Mouse (Mus musculus) small intestine, adult 2 months (tissue): ENCODE results near the gene Tnfrsf8. TPM values are rescaled to one million over a fixed set of nuclear protein-coding genes. Genes with fewer than 3 reads are reported as not detected.

Experiments
- H3K27ac ChIP-seq: fragments of 200-500 bp; 2 replicates; pipeline ENCODE4 v1.5.1; 2012; ENCODE audit warnings: low read depth, low read length, control low read depth, inconsistent platforms; ENCODE audit not compliant: insufficient read depth
- H3K27me3 ChIP-seq: fragments of 200-500 bp; 2 replicates; pipeline ENCODE4 v1.6.1; 2012; ENCODE audit warnings: mild to moderate bottlenecking, moderate library complexity, low read length, inconsistent platforms; ENCODE audit not compliant: control insufficient read depth, insufficient read depth
- H3K36me3 ChIP-seq: fragments of 200-500 bp; 2 replicates; pipeline ENCODE4 v1.6.1; 2012; ENCODE audit warnings: mild to moderate bottlenecking, low read length, control low read depth, inconsistent platforms; ENCODE audit not compliant: control insufficient read depth, insufficient read depth
- H3K4me1 ChIP-seq: fragments of 200-500 bp; 2 replicates; pipeline ENCODE4 v1.6.1; 2012; ENCODE audit warnings: low read length, inconsistent platforms, mixed read lengths; ENCODE audit not compliant: control insufficient read depth, insufficient read depth, insufficient read length
- H3K4me3 ChIP-seq: fragments of 200-500 bp; 2 replicates; pipeline ENCODE4 v1.5.1; 2012; ENCODE audit warnings: low read depth, mild to moderate bottlenecking, control low read depth, inconsistent platforms, low read length, moderate library complexity
- CTCF ChIP-seq: fragments of 200-500 bp; IDR thresholded peaks from 2 replicates; pipeline ENCODE4 v1.5.1; 2012; ENCODE audit warnings: low read depth, mild to moderate bottlenecking, control low read depth, inconsistent platforms, low read length, moderate library complexity, mixed read lengths; ENCODE audit not compliant: insufficient replicate concordance, insufficient read length; ENCODE audit errors: extremely low read depth
- POLR2A ChIP-seq: fragments of 200-500 bp; IDR thresholded peaks from 2 replicates; pipeline ENCODE4 v1.6.1; 2012; ENCODE audit warnings: low read depth, mild to moderate bottlenecking, control low read depth, inconsistent platforms, low read length, moderate library complexity
- WGBS: fragments of 180-500 bp; shearing (Covaris S2); methylation state at CpG from one replicate; pipeline ENCODE4 v1.1.7; 2018; 5-methylcytosine and 5-hydroxymethylcytosine counted together
- polyA plus RNA-seq: library from polyadenylated mRNA; depleted of rRNA; stranded (reverse); fragments of >200 nt; gene quantifications from 2 replicates; pipeline ENCODE4 v1.2.3, GENCODE M21; 2012

Tnfrsf8 gene
- polyA plus RNA-seq, 1 experiment, result 0.35 TPM

GRCm38 (mm10) chr4:145322211-145322610 lies 7.2 kb upstream of the Tnfrsf8 start:
- TF ChIP-seq POLR2A, result no peak
- H3K4me3 ChIP-seq, result no peak overlapping the region
- 87% methylated on average over 5 of the region's 5 CpGs for WGBS

DNA sequence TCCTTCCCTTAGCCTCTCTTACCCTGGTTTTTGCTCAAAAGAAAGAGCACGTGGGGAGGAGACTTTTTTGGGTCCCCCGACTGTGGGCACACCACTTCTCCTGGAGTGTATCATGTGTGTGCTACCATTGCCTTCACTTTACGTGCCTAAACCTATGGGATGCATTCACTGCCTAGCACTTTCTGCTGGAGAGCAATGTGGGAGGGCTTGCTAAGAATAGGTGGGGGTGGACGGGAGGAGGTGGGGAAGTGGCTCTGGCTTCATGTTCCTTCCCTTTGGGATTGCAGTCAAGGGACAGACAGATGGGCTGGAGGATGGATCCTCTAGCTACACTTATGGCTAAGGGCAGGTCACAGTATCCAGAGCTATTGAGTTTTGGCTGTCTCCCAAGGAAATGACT lies 5.7 kb upstream of the Tnfrsf8 start:
- WGBS, result 89% methylated on average over 4 of the region's 4 CpGs
- Histone ChIP-seq H3K4me3 (no peak overlapping the region), H3K27me3 (no peaks in the 10 kb centered on the region), H3K36me3 (no peaks in the 10 kb centered on the region), H3K27ac (no peak overlapping the region), H3K4me1 (no peaks in the 10 kb centered on the region; the same call in 1 of the 2 replicates)
- TF ChIP-seq CTCF (no peak), POLR2A (no peak)

More at GRCm38 (mm10) chr4:145322211-145322610, 7.2 kb upstream of the Tnfrsf8 start:
- H3K36me3 ChIP-seq, result no peaks in the 10 kb centered on the region
- no peak overlapping the region for H3K27ac ChIP-seq
- H3K27me3 ChIP-seq, result no peaks in the 10 kb centered on the region
- no peaks in the 10 kb centered on the region; the same call in 1 of the 2 replicates for H3K4me1 ChIP-seq

GRCm38 (mm10) chr4:145319274-145320226 lies 4.6 kb upstream of the Tnfrsf8 start:
- H3K4me3 ChIP-seq, result no peak overlapping the region
- no peaks in the 10 kb centered on the region; the same call in 1 of the 2 replicates for H3K4me1 ChIP-seq
- no peak overlapping the region for H3K27ac ChIP-seq
- TF ChIP-seq CTCF (no peak), POLR2A (no peak)
- 47% methylated on average over 4 of the region's 4 CpGs for WGBS
- H3K27me3 ChIP-seq, result no peaks in the 10 kb centered on the region
- H3K36me3 ChIP-seq, result no peaks in the 10 kb centered on the region

DNA sequence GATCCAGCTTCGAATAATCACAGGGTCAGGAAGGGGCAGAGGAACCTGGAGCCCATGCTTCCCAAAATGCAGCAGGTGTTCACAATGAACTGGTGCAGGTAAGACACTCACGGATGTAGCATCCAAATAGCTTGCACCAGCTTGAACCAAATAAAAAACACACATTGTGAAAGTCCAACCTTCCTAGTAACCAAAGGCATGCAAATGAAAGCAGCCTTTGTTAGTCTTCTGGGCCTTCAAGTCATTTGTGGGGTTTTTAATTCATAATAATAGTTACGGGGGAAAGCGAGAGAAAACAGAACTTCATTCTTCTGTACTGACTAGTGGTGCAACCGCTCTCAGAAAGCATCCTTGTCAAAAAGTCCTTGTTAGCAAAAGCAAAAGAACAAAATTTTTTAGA lies 1.7 kb upstream of the Tnfrsf8 start:
- H3K4me3 ChIP-seq, result no peak overlapping the region
- H3K27ac ChIP-seq, result no peak overlapping the region
- H3K36me3 ChIP-seq, result no peaks in the 10 kb centered on the region
- TF ChIP-seq POLR2A (no peak), CTCF (no peak)
- WGBS, result 82% methylated on average over 5 of the region's 5 CpGs
- no peaks in the 10 kb centered on the region for H3K27me3 ChIP-seq
- no peaks in the 10 kb centered on the region; the same call in 1 of the 2 replicates for H3K4me1 ChIP-seq

- H3K36me3 ChIP-seq, result no peaks in the 10 kb centered on the region
- WGBS, result 83% methylated on average over 4 of the region's 4 CpGs
- no peaks in the 10 kb centered on the region for H3K4me1 ChIP-seq
- H3K27me3 ChIP-seq, result no peaks in the 10 kb centered on the region
- no peak overlapping the region for H3K27ac ChIP-seq
- H3K4me3 ChIP-seq, result no peak overlapping the region
- TF ChIP-seq POLR2A (no peak), CTCF (peak; percentile 36; the same call in 1 of the 2 replicates)
Measured at GRCm38 (mm10) chr4:145313966-145314365, 998 bp downstream of the Tnfrsf8 start.

GRCm38 (mm10) chr4:145313256-145313655 lies 1.7 kb downstream of the Tnfrsf8 start:
- H3K4me1 ChIP-seq, result no peaks in the 10 kb centered on the region
- no peak overlapping the region for H3K27ac ChIP-seq
- no peak overlapping the region for H3K4me3 ChIP-seq
- H3K36me3 ChIP-seq, result no peaks in the 10 kb centered on the region
- no peaks in the 10 kb centered on the region for H3K27me3 ChIP-seq
- no peak for TF ChIP-seq CTCF
- no peak for TF ChIP-seq POLR2A
- 85% methylated on average over 3 of the region's 3 CpGs for WGBS

GRCm38 (mm10) chr4:145312530-145312929 lies 2.4 kb downstream of the Tnfrsf8 start:
- TF ChIP-seq POLR2A (no peak), CTCF (no peak)
- H3K36me3 ChIP-seq, result no peaks in the 10 kb centered on the region
- WGBS, result 77% methylated on average over 7 of the region's 7 CpGs

More at GRCm38 (mm10) chr4:145312530-145312929, 2.4 kb downstream of the Tnfrsf8 start:
- no peaks in the 10 kb centered on the region for H3K4me1 ChIP-seq
- H3K27me3 ChIP-seq, result no peaks in the 10 kb centered on the region
- H3K27ac ChIP-seq, result no peak overlapping the region
- H3K4me3 ChIP-seq, result no peak overlapping the region
